Mouse (Mus musculus) left cerebral cortex, postnatal 36 days (tissue): ENCODE data around the gene Atp6v1g2. TPM values are rescaled to one million over a fixed set of nuclear protein-coding genes. Genes with fewer than 3 reads are reported as not detected.
A peak's percentile ranks its signal among the peaks of the same experiment; 100 is the strongest.

Experiments used
- DNase-seq, 2 experiments: peaks; one replicate each; pipeline ENCODE4 v3.0.0; 2021 to 2022; ENCODE audit warnings: low spot score in 2 of 2, mixed read lengths in 1 of 2
- intact Hi-C: fragments of 180-260 bp; cut with DNase I; formaldehyde crosslinking; loops from one replicate; pipeline ENCODE4 v1.15.1; 2025
- total RNA-seq, 2 experiments: library from RNA; stranded (reverse); gene quantifications; 2 replicates each; pipeline ENCODE4 v1.2.3; 2021

Atp6v1g2 gene
- 100 to 1,000 TPM; 514 to 593 TPM for total RNA-seq

- intact Hi-C loops: loop anchor here (2.0 to 10.0 kb wide), 3 partner anchors 36 to 229 kb away; partner anchors contain the start of gene Vars
- no peak for DNase-seq
Measured at GRCm38 (mm10) chr17:35233114-35233980, at the start of gene Atp6v1g2. Atp6v1g2 (plus strand) TSS chr17:35233660.

GRCm38 (mm10) chr17:35185639-35186611 lies 47.5 kb upstream of the Atp6v1g2 start:
- DNase-seq: no peak
- intact Hi-C loops: no loop called here

- intact Hi-C loops: no loop called here
- DNase-seq: no peak
Measured at GRCm38 (mm10) chr17:35186681-35187080, 46.8 kb upstream of the Atp6v1g2 start.

GRCm38 (mm10) chr17:35187345-35187744 lies 46.1 kb upstream of the Atp6v1g2 start:
- intact Hi-C loops: no loop called here
- no peak for DNase-seq

- no peak for DNase-seq
- intact Hi-C loops: no loop called here
Measured at GRCm38 (mm10) chr17:35187959-35188610, 45.4 kb upstream of the Atp6v1g2 start, which contains the start of gene Lst1. Lst1 (minus strand) TSS chr17:35188439.

GRCm38 (mm10) chr17:35189186-35189585 lies 44.3 kb upstream of the Atp6v1g2 start:
- no peak for DNase-seq

GRCm38 (mm10) chr17:35190096-35190495 lies 43.4 kb upstream of the Atp6v1g2 start:
- intact Hi-C loops: no loop called here

More at GRCm38 (mm10) chr17:35189186-35189585, 44.3 kb upstream of the Atp6v1g2 start:
- intact Hi-C loops: no loop called here

GRCm38 (mm10) chr17:35191723-35192122 lies 41.7 kb upstream of the Atp6v1g2 start:
- intact Hi-C loops: no loop called here
- DNase-seq: no peak

More at GRCm38 (mm10) chr17:35190096-35190495, 43.4 kb upstream of the Atp6v1g2 start:
- no peak for DNase-seq

- DNase-seq: no peak
- intact Hi-C loops: no loop called here
Measured at GRCm38 (mm10) chr17:35192924-35193323, 40.5 kb upstream of the Atp6v1g2 start.

- no peak for DNase-seq
- intact Hi-C loops: no loop called here
Measured at GRCm38 (mm10) chr17:35193881-35194843, 39.3 kb upstream of the Atp6v1g2 start, which contains the start of gene Ltb. Ltb (plus strand) TSS chr17:35194439.

GRCm38 (mm10) chr17:35194844-35195630 lies 38.4 kb upstream of the Atp6v1g2 start:
- no peak for DNase-seq
- intact Hi-C loops: loop anchor here (5.0 kb wide), 1 partner anchor 37 kb away; the partner anchor contains the start of gene Atp6v1g2

- DNase-seq: peak; percentile 79 to 85
- intact Hi-C loops: loop anchor here (5.0 kb wide), 1 partner anchor 37 kb away; the partner anchor contains the start of gene Atp6v1g2
Measured at GRCm38 (mm10) chr17:35195631-35196320, 37.7 kb upstream of the Atp6v1g2 start.

- DNase-seq: no peak
- intact Hi-C loops: loop anchor here (5.0 kb wide), 1 partner anchor 36 kb away; the partner anchor contains the start of gene Atp6v1g2
Measured at GRCm38 (mm10) chr17:35196321-35196641, 37.2 kb upstream of the Atp6v1g2 start.

GRCm38 (mm10) chr17:35197126-35197525 lies 36.3 kb upstream of the Atp6v1g2 start:
- intact Hi-C loops: loop anchor here (5.0 kb wide), 1 partner anchor 35 kb away; the partner anchor contains the start of gene Atp6v1g2
- DNase-seq: no peak

- intact Hi-C loops: loop anchor here (5.0 kb wide), 1 partner anchor 34 kb away; the partner anchor contains the start of gene Atp6v1g2
- no peak for DNase-seq
Measured at GRCm38 (mm10) chr17:35198029-35198428, 35.4 kb upstream of the Atp6v1g2 start.

- intact Hi-C loops: loop anchor here (5.0 kb wide), 1 partner anchor 33 kb away; the partner anchor contains the start of gene Atp6v1g2
Measured at GRCm38 (mm10) chr17:35198946-35199345, 34.5 kb upstream of the Atp6v1g2 start.

GRCm38 (mm10) chr17:35200398-35200797 lies 33.1 kb upstream of the Atp6v1g2 start:
- no peak for DNase-seq
- intact Hi-C loops: no loop called here

More at GRCm38 (mm10) chr17:35198946-35199345, 34.5 kb upstream of the Atp6v1g2 start:
- no peak for DNase-seq
